Mouse (Mus musculus) layer of hippocampus, adult 8-10 months (tissue): ENCODE results near the gene Col19a1. TPM values are rescaled to one million over a fixed set of nuclear protein-coding genes. Genes with fewer than 3 reads are reported as not detected.

Experiments
- DNase-seq, 2 experiments: peaks; one replicate each; pipeline ENCODE4 v3.0.0; 2022; ENCODE audit warnings: low spot score in 2 of 2
- total RNA-seq, 4 experiments: library from RNA; stranded (reverse); gene quantifications; 2 replicates each; pipeline ENCODE4 v1.2.4; 2022

The Col19a1 gene
- total RNA-seq, 4 experiments from 2014 or later, result 17.7 to 25.7 (median 21.8) TPM

- no peak for DNase-seq
These were observed 270.8 kb downstream of the Col19a1 start for GRCm38 (mm10) chr1:24316490-24316889.

GRCm38 (mm10) chr1:24310847-24311246 is 276.4 kb downstream of the Col19a1 start:
- no peak for DNase-seq

- DNase-seq, result no peak
These were observed 277.1 kb downstream of the Col19a1 start for GRCm38 (mm10) chr1:24310193-24310592.

- no peak for DNase-seq
These were observed 284.2 kb downstream of the Col19a1 start for GRCm38 (mm10) chr1:24303077-24303476.

GRCm38 (mm10) chr1:24302674-24303073 is 284.6 kb downstream of the Col19a1 start:
- DNase-seq, result peak in 1 of 2 experiments; percentile 57

- no peak for DNase-seq
These were observed 286.6 kb downstream of the Col19a1 start for GRCm38 (mm10) chr1:24300700-24301099.

- no peak for DNase-seq
These were observed 292.0 kb downstream of the Col19a1 start for GRCm38 (mm10) chr1:24294979-24295942.

GRCm38 (mm10) chr1:24292515-24292914 is 294.8 kb downstream of the Col19a1 start:
- DNase-seq, result no peak

GRCm38 (mm10) chr1:24286360-24286759 is 300.9 kb downstream of the Col19a1 start:
- DNase-seq, result no peak

GRCm38 (mm10) chr1:24267022-24267421 is 320.2 kb downstream of the Col19a1 start:
- DNase-seq, result no peak

GRCm38 (mm10) chr1:24261181-24261580 is 326.1 kb downstream of the Col19a1 start:
- DNase-seq, result no peak

GRCm38 (mm10) chr1:24259419-24259818 is 327.9 kb downstream of the Col19a1 start:
- DNase-seq, result no peak

- DNase-seq, result no peak
These were observed 329.3 kb downstream of the Col19a1 start for GRCm38 (mm10) chr1:24257961-24258360.

GRCm38 (mm10) chr1:24249105-24249664 is 338.1 kb downstream of the Col19a1 start:
- DNase-seq, result peak in 1 of 2 experiments; percentile 48

- DNase-seq, result no peak
These were observed 338.8 kb downstream of the Col19a1 start for GRCm38 (mm10) chr1:24248294-24249104.

GRCm38 (mm10) chr1:24245700-24246375 is 341.4 kb downstream of the Col19a1 start:
- DNase-seq, result no peak

- no peak for DNase-seq
These were observed 342.3 kb downstream of the Col19a1 start for GRCm38 (mm10) chr1:24244931-24245330.

GRCm38 (mm10) chr1:24240039-24240691 is 347.1 kb downstream of the Col19a1 start:
- no peak for DNase-seq

- DNase-seq, result no peak
These were observed 350.9 kb downstream of the Col19a1 start for GRCm38 (mm10) chr1:24236330-24236729.

GRCm38 (mm10) chr1:24231504-24232270 is 355.6 kb downstream of the Col19a1 start:
- no peak for DNase-seq
